Mouse (Mus musculus) megakaryocyte, adult 5-6 weeks (primary cell): ENCODE measurements around the gene Gm15155. TPM values are rescaled to one million over a fixed set of nuclear protein-coding genes. Genes with fewer than 3 reads are reported as not detected.
"Not testable (repeated sequence)": the region's sequence is repeated elsewhere in the genome, so short reads cannot be mapped to it uniquely, and the experiment has no call there.

Source experiments
- ATAC-seq: 2 replicates; pipeline ENCODE4 v1.8.0; 2016; ENCODE audit warnings: mild to moderate bottlenecking, inconsistent platforms; ENCODE audit not compliant: poor library complexity, severe bottlenecking
- total RNA-seq, 2 experiments: library from RNA; stranded (forward) in 1 of 2; stranded (reverse) in 1 of 2; fragments of 153-499, 151-499 nt in 1 of 2; fragments of 221-1000, 200-1000 nt in 1 of 2; gene quantifications; 2 replicates each; pipeline versions ENCODE4 v1.2.3 to v1.2.4; 2015 to 2017

Gene Gm15155
- total RNA-seq, 2 experiments from 2014 or later, result not detected

- ATAC-seq, result no peak
These were observed 278.6 kb downstream of the Gm15155 start for GRCm38 (mm10) chrX:155903108-155903507.

- no peak for ATAC-seq
These were observed 385.2 kb downstream of the Gm15155 start for GRCm38 (mm10) chrX:156009756-156010155.

- ATAC-seq, result no peak
These were observed 531.2 kb downstream of the Gm15155 start for GRCm38 (mm10) chrX:156155776-156156175.

GRCm38 (mm10) chrX:156171587-156171986 lies 547.0 kb downstream of the Gm15155 start:
- ATAC-seq, result no peak

DNA sequence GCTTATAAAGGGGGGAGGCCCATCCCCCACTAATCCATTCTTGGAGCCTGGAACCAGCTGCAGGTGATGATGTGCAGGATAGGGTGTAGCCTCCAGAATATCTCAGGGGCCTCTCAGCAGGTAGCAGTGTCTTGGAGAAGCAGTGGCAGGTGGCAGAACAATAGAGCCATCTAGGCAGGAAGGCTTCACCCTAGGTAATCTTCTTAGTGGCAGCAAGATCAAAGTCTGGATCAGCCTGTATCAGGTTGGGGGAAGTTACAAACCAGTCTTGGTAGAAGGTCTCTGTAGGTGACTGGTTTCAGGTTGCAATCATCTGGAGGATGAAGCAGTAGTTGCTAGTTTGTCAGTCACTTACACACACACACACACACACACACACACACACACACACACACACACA lies 679.3 kb downstream of the Gm15155 start:
- not testable (repeated sequence) for ATAC-seq

Other genes starting within 250 kb of the Gm15155 start
- 0.93 and 1.2 TPM in 2 replicates for gene Ptchd1, start 927 bp upstream of the Gm15155 start, total RNA-seq (2015)
- 0.16 and 0.73 TPM in 2 replicates for gene Ptchd1, start 927 bp upstream of the Gm15155 start, total RNA-seq (2017)